Mouse (Mus musculus): ENCODE data around the gene Itpr3.

DNA sequence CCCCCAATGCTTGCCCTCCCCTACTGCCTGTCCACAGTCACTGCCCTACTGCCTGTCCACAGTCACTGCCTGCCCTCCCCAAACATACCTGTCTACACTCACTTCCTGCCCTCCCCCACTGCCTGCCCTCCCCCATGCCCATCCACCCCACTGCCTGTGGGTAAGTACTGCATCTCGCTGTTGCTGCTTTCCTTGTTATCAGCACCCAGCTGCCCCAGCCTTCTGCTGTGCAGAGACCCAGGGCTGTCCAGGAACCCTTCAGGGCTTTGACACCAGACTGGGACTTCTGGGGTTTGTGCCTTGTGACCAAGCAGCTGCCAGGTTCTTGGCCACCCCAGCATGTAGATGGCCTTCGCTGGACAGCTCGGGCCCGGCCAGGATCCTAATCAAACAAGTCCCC, 33.8 kb upstream of the Itpr3 start:
- TF ChIP-seq ZC3H11A (IDR thresholded peaks at IDR 0.05; ENCODE audit: borderline replicate concordance, low read depth, low read length) (no peak), CHD2 (IDR thresholded peaks at IDR 0.05; ENCODE audit: low read depth, low read length) (no peak), HCFC1 (IDR thresholded peaks at IDR 0.05; ENCODE audit: borderline replicate concordance, insufficient read depth, low read length) (no peak), MAFK (IDR thresholded peaks at IDR 0.05; ENCODE audit: insufficient read depth, low read depth, low read length) (no peak)

Data from ES-E14 (cell line).